Mouse (Mus musculus): Measurements from ENCODE around the gene Mthfr. TPM values are rescaled to one million over a fixed set of nuclear protein-coding genes. Genes with fewer than 3 reads are reported as not detected.

Mthfr gene
- total and polyA plus RNA-seq, 3 experiments = 7.4 to 15.5 TPM; not detected in 1

DNA sequence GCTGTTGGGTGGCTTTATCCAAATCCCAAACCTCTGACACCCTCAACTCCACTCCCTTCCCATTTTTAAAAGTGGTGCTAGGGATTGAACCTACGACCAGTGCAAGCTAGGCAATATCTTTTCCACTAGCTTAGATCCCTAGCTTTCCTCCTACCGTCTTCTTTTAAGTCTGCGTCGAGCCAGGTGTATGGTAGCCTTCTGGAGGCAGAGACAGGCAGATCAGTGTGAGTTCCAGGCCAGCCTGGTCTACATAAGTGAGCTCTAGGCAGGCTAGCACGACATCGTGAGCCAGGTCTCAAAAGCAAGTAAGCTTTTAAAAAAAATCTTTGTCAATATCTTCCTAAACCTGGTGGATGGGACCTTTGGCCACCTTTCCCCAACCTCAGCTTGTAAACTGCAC is 37.0 kb downstream of the Mthfr start:
- Histone ChIP-seq H3K79me2 (ENCODE audit: control insufficient read depth, insufficient read depth, low read length, poor library complexity) (no peaks in the 10 kb centered on the region), H3K9me3 (replicated peaks; ENCODE audit: insufficient read depth, low read length) (no peaks in the 10 kb centered on the region), H3K27me3 (ENCODE audit: control insufficient read depth in 1 of 2, insufficient read depth in 2 of 2, low read length in 2 of 2) (no peaks in the 10 kb centered on the region), H3K4me1 (ENCODE audit: control insufficient read depth in 1 of 2, insufficient read depth in 2 of 2, low read length in 2 of 2) (no peaks in the 10 kb centered on the region; a peak in 1 of 4 replicates), H3K9ac (ENCODE audit: control insufficient read depth, low read depth, low read length, poor library complexity, severe bottlenecking) (peak overlapping the region; percentile 32), H3K27ac (ENCODE audit: control insufficient read depth, low read depth, low read length) (no peak overlapping the region), H3K4me3 (ENCODE audit: control insufficient read depth in 1 of 2, insufficient read depth in 1 of 2, low read depth in 2 of 2, low read length in 2 of 2) (no peak overlapping the region), H3K36me3 (ENCODE audit: control insufficient read depth in 1 of 2, insufficient read depth in 2 of 2, low read length in 2 of 2) (no peaks in the 10 kb centered on the region)
- DNase-seq (ENCODE audit: low read depth, low spot score) = no peak
- TF ChIP-seq ZKSCAN1 (IDR thresholded peaks at IDR 0.05; ENCODE audit: low read depth, low read length) (no peak), ELF1 (IDR thresholded peaks at IDR 0.05; ENCODE audit: low read depth, low read length) (no peak), MYB (IDR thresholded peaks at IDR 0.05; ENCODE audit: low read depth, low read length) (no peak), ETS1 (IDR thresholded peaks at IDR 0.05; ENCODE audit: low read depth, low read length) (no peak), RAD21 (IDR thresholded peaks at IDR 0.05; ENCODE audit: low read depth, low read length) (no peak), GATA1 (IDR thresholded peaks at IDR 0.05; ENCODE audit: low read depth, low read length) (no peak)

DNA sequence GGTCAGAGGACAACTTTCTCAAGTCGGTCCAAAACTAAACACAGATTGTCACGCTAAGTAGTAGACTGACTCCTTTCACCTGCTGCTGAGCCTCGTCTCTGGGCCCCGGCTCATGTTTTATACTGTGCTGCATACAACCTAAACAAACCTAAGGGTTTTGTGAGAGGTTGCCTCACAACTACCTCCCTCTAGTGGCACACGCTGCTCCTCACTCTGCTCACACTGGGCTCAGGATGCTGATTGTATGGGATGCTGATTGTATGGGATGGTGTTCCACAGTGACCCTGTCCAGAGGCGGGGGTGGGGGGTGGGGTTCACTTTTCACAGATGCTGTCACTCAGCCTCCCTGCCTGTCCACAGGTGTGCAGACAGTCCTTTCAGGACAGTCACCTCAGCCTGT is 40.3 kb downstream of the Mthfr start:
- no peak overlapping the region for H3K9ac ChIP-seq (ENCODE audit: control insufficient read depth, low read depth, low read length, poor library complexity, severe bottlenecking)
- no peak overlapping the region for H3K27ac ChIP-seq (ENCODE audit: control insufficient read depth, low read depth, low read length)
- no peaks in the 10 kb centered on the region; a peak in 1 of 4 replicates for H3K36me3 ChIP-seq (ENCODE audit: control insufficient read depth in 1 of 2, insufficient read depth in 2 of 2, low read length in 2 of 2)
- no peaks in the 10 kb centered on the region for H3K9me3 ChIP-seq (replicated peaks; ENCODE audit: insufficient read depth, low read length)
- no peaks in the 10 kb centered on the region for H3K79me2 ChIP-seq (ENCODE audit: control insufficient read depth, insufficient read depth, low read length, poor library complexity)
- peaks cover 0 to 10% of the 10 kb centered on the region in 2 experiments; a peak in 2 of 4 replicates for H3K4me1 ChIP-seq (ENCODE audit: control insufficient read depth in 1 of 2, insufficient read depth in 2 of 2, low read length in 2 of 2)
- H3K4me3 ChIP-seq (ENCODE audit: control insufficient read depth in 1 of 2, insufficient read depth in 1 of 2, low read depth in 2 of 2, low read length in 2 of 2) = no peak overlapping the region
- DNase-seq (ENCODE audit: low read depth, low spot score) = no peak
- TF ChIP-seq HCFC1 (IDR thresholded peaks at IDR 0.05; ENCODE audit: low read depth, low read length) (no peak), CTCF (IDR thresholded peaks at IDR 0.05 in 2 of 3, conservative IDR thresholded peaks at IDR 0.05 in 1 of 3; ENCODE audit: control insufficient read depth in 1 of 3, insufficient read depth in 1 of 3, low read depth in 2 of 3, low read length in 3 of 3, poor library complexity in 1 of 3, severe bottlenecking in 1 of 3) (peak in 2 of 3 experiments; percentile 12 to 21; a peak in 1 of 6 replicates)
- H3K27me3 ChIP-seq (ENCODE audit: control insufficient read depth in 1 of 2, insufficient read depth in 2 of 2, low read length in 2 of 2) = no peaks in the 10 kb centered on the region

DNA sequence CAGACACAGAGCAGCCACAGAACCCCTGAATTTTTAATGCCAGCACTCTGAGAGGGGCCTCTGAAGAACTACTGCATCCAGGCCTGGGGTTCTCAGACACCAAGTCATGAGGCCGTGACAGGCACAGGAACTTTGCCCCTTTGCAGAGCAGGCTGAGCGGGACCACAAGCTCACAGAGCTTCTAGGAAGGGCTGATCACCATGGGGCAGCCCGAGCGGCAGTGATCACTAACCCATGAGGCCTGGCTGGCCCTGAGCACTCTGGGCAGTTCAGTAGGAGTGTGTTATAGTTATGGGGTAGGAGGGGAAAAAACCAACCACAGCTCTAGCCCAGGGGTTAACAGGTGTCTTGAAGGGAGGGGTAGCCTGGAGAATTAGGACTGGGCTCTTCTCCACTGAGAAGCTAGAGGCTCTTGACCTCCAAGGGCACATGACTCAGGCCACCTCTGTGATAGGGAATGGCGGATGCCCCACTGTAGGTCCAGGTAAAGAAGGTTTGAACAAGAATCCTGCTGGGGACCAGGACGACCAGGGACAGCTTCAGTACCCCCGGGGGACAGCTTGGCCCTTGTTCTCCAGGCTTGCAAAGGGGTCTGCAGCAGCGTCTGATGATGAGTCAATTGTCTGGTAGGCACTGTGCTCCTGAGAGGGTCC is 41.2 kb downstream of the Mthfr start:
- no peaks in the 10 kb centered on the region for H3K79me2 ChIP-seq (ENCODE audit: control insufficient read depth, insufficient read depth, low read length, poor library complexity)
- TF ChIP-seq POLR2AphosphoS2 (IDR thresholded peaks at IDR 0.05; ENCODE audit: low read length) (no peak), MAX (IDR thresholded peaks at IDR 0.05; ENCODE audit: low read length) (no peak), UBTF (IDR thresholded peaks at IDR 0.05; ENCODE audit: borderline replicate concordance, insufficient read depth, low read depth, low read length) (no peak), KAT2A (conservative IDR thresholded peaks at IDR 0.05; ENCODE audit: low read depth, low read length) (no peak), CHD2 (IDR thresholded peaks at IDR 0.05; ENCODE audit: low read length) (no peak), MAFK (IDR thresholded peaks at IDR 0.05; ENCODE audit: borderline replicate concordance, low read depth, low read length) (no peak), USF2 (IDR thresholded peaks at IDR 0.05; ENCODE audit: borderline replicate concordance in 1 of 2, insufficient read depth in 1 of 2, low read depth in 1 of 2, low read length in 2 of 2) (no peak), HCFC1 (IDR thresholded peaks at IDR 0.05; ENCODE audit: low read depth, low read length) (no peak), TAL1 (IDR thresholded peaks at IDR 0.05; ENCODE audit: low read length) (no peak), JUND (IDR thresholded peaks at IDR 0.05; ENCODE audit: low read depth, low read length) (no peak), ZMIZ1 (IDR thresholded peaks at IDR 0.05; ENCODE audit: low read depth, low read length) (no peak), BHLHE40 (IDR thresholded peaks at IDR 0.05; ENCODE audit: borderline replicate concordance, low read depth, low read length) (no peak), SIN3A (IDR thresholded peaks at IDR 0.05; ENCODE audit: low read length) (no peak), ELF1 (IDR thresholded peaks at IDR 0.05; ENCODE audit: low read depth, low read length) (no peak), GATA1 (IDR thresholded peaks at IDR 0.05; ENCODE audit: low read depth, low read length) (no peak), ETS1 (IDR thresholded peaks at IDR 0.05; ENCODE audit: low read depth, low read length) (no peak), RAD21 (IDR thresholded peaks at IDR 0.05; ENCODE audit: low read depth, low read length) (no peak)
- H3K4me1 ChIP-seq (ENCODE audit: control insufficient read depth in 1 of 2, insufficient read depth in 2 of 2, low read length in 2 of 2) = peaks cover 0 to 10% of the 10 kb centered on the region in 2 experiments; a peak in 2 of 4 replicates
- H3K4me3 ChIP-seq (ENCODE audit: control insufficient read depth in 1 of 2, insufficient read depth in 1 of 2, low read depth in 2 of 2, low read length in 2 of 2) = no peak overlapping the region
- no peak for DNase-seq (ENCODE audit: low read depth, low spot score)
- no peaks in the 10 kb centered on the region for H3K9me3 ChIP-seq (replicated peaks; ENCODE audit: insufficient read depth, low read length)
- H3K27ac ChIP-seq (ENCODE audit: control insufficient read depth, low read depth, low read length) = no peak overlapping the region
- H3K27me3 ChIP-seq (ENCODE audit: control insufficient read depth in 1 of 2, insufficient read depth in 2 of 2, low read length in 2 of 2) = no peaks in the 10 kb centered on the region
- H3K9ac ChIP-seq (ENCODE audit: control insufficient read depth, low read depth, low read length, poor library complexity, severe bottlenecking) = no peak overlapping the region
- H3K36me3 ChIP-seq (ENCODE audit: control insufficient read depth in 1 of 2, insufficient read depth in 2 of 2, low read length in 2 of 2) = no peaks in the 10 kb centered on the region; a peak in 1 of 4 replicates
